Mouse (Mus musculus): ENCODE measurements around the gene Fnip2. TPM values are rescaled to one million over a fixed set of nuclear protein-coding genes. Genes with fewer than 3 reads are reported as not detected.

Gene Fnip2
- total RNA-seq, 2 experiments from 2014 or later, result 16.1 to 17.6 TPM

- DNase-seq (ENCODE audit: low spot score in 2 of 2), result no peak
These were observed 142.2 kb downstream of the Fnip2 start for GRCm38 (mm10) chr3:79425441-79425840.

- no peak for DNase-seq (ENCODE audit: low spot score in 2 of 2)
These were observed 148.7 kb downstream of the Fnip2 start for GRCm38 (mm10) chr3:79418921-79419320.

- no peak for DNase-seq (ENCODE audit: low spot score in 2 of 2)
These were observed 150.5 kb downstream of the Fnip2 start for GRCm38 (mm10) chr3:79416944-79417680.

- DNase-seq (ENCODE audit: low spot score in 2 of 2), result no peak
These were observed 151.7 kb downstream of the Fnip2 start for GRCm38 (mm10) chr3:79415929-79416328.

GRCm38 (mm10) chr3:79415081-79415480 is 152.5 kb downstream of the Fnip2 start:
- DNase-seq (ENCODE audit: low spot score in 2 of 2), result no peak

GRCm38 (mm10) chr3:79413492-79413891 is 154.1 kb downstream of the Fnip2 start:
- no peak for DNase-seq (ENCODE audit: low spot score in 2 of 2)

GRCm38 (mm10) chr3:79411666-79412065 is 155.9 kb downstream of the Fnip2 start:
- peak in 1 of 2 experiments; percentile 10 for DNase-seq (ENCODE audit: low spot score in 2 of 2)

GRCm38 (mm10) chr3:79410629-79410995 is 157.0 kb downstream of the Fnip2 start:
- DNase-seq (ENCODE audit: low spot score in 2 of 2), result no peak

GRCm38 (mm10) chr3:79409927-79410628 is 157.5 kb downstream of the Fnip2 start:
- no peak for DNase-seq (ENCODE audit: low spot score in 2 of 2)

- DNase-seq (ENCODE audit: low spot score in 2 of 2), result no peak
These were observed 159.1 kb downstream of the Fnip2 start for GRCm38 (mm10) chr3:79408546-79408945.

Other genes starting within 250 kb of the Fnip2 start
- gene Gm17359, start 231.1 kb downstream of the Fnip2 start, total RNA-seq (2021), result not detected
- gene Ppid, start 23.5 kb upstream of the Fnip2 start, total RNA-seq (2021), result 10 to 100 TPM; 68.9 to 70.7 TPM
- gene 4930579G24Rik, start 61.3 kb upstream of the Fnip2 start, total RNA-seq (2021), result 1 to 10 TPM; 1.1 to 1.6 TPM
- gene Etfdh, start 61.7 kb upstream of the Fnip2 start, total RNA-seq (2021), result 10 to 100 TPM; 30.3 to 33.4 TPM
- 10 to 100 TPM in 1 of 2 experiments, 1 to 10 TPM in 1; 5.9 to 12.9 TPM for gene Rxfp1, start 170.1 kb upstream of the Fnip2 start, total RNA-seq (2021)